Mouse (Mus musculus) lung, embryonic 15.5 days (tissue): ENCODE data around the gene Gm3159. TPM values are rescaled to one million over a fixed set of nuclear protein-coding genes. Genes with fewer than 3 reads are reported as not detected.
"Not testable (repeated sequence)": the region's sequence is repeated elsewhere in the genome, so short reads cannot be mapped to it uniquely, and the experiment has no call there.

Source experiments
- ATAC-seq: fragments of 200-750 bp; cut with Nextera tagmentation; 2 replicates; pipeline ENCODE4 v1.8.0; 2017; ENCODE audit warnings: moderate number of reproducible peaks, borderline replicate concordance; ENCODE audit not compliant: low FRiP score, low TSS enrichment; ENCODE audit errors: extremely low read depth
- H3K27ac ChIP-seq: fragments of 300-500 bp; sonication (generic); 2 replicates; pipeline ENCODE4 v1.5.1; 2015; ENCODE audit warnings: moderate library complexity, mild to moderate bottlenecking, inconsistent platforms
- H3K27me3 ChIP-seq: fragments of 300-500 bp; sonication (generic); 2 replicates; pipeline ENCODE4 v1.6.1; 2015; ENCODE audit warnings: inconsistent platforms
- H3K36me3 ChIP-seq: fragments of 300-500 bp; sonication (generic); 2 replicates; pipeline ENCODE4 v1.6.1; 2015; ENCODE audit warnings: inconsistent platforms
- H3K4me1 ChIP-seq: fragments of 300-500 bp; sonication (generic); 2 replicates; pipeline ENCODE4 v1.6.1; 2015; ENCODE audit warnings: inconsistent platforms
- H3K4me2 ChIP-seq: fragments of 300-500 bp; sonication (generic); 2 replicates; pipeline ENCODE4 v1.6.1; 2015; ENCODE audit warnings: inconsistent platforms, mild to moderate bottlenecking, moderate library complexity
- H3K4me3 ChIP-seq: fragments of 300-500 bp; sonication (generic); 2 replicates; pipeline ENCODE4 v1.5.1; 2015; ENCODE audit warnings: mild to moderate bottlenecking, inconsistent platforms
- H3K9ac ChIP-seq: fragments of 300-500 bp; sonication (generic); 2 replicates; pipeline ENCODE4 v1.6.1; 2015; ENCODE audit warnings: inconsistent platforms
- H3K9me3 ChIP-seq: fragments of 300-500 bp; sonication (generic); 2 replicates; pipeline ENCODE4 v1.6.1; 2016; ENCODE audit warnings: inconsistent platforms
- polyA plus RNA-seq: library from polyadenylated mRNA; unstranded; fragments of >200 nt; fragmentation: Nextera tagmentation; extraction: Ambion mirVana; gene quantifications from 2 replicates; pipeline ENCODE4 v1.2.1, GENCODE M21; 2015

Gm3159 gene
- polyA plus RNA-seq, 1 experiment from 2014 or later, result not detected

GRCm38 (mm10) chr14:4430692-4431091 is 33.4 kb downstream of the Gm3159 start, which contains the start of gene Gm3173:
TSS of gene Gm3173 (plus strand) at chr14:4430992.
- not testable (repeated sequence) for H3K9me3 ChIP-seq, H3K9ac ChIP-seq, ATAC-seq, H3K4me1 ChIP-seq, H3K4me2 ChIP-seq, H3K27me3 ChIP-seq, H3K36me3 ChIP-seq, H3K27ac ChIP-seq, H3K4me3 ChIP-seq

Other genes with a start within 250 kb of the Gm3159 start
- not detected in 2 replicates for gene Gm3127, start 232.5 kb upstream of the Gm3159 start, polyA plus RNA-seq
- gene Gm2974, start 214.9 kb upstream of the Gm3159 start, polyA plus RNA-seq, result 0.32 and 0.55 TPM in 2 replicates
- gene Gm3138, start 147.9 kb upstream of the Gm3159 start, polyA plus RNA-seq, result not detected in 2 replicates
- gene Gm3149, start 80.2 kb upstream of the Gm3159 start, polyA plus RNA-seq, result not detected in 2 replicates
- 0.31 and 0.37 TPM in 2 replicates for gene 2610042L04Rik, start 62.8 kb upstream of the Gm3159 start, polyA plus RNA-seq
- 0.53 and 0.61 TPM in 2 replicates for gene Gm3164, start 17.9 kb downstream of the Gm3159 start, polyA plus RNA-seq
- gene Gm3173, start 33.5 kb downstream of the Gm3159 start, polyA plus RNA-seq, result 0.37 TPM in 1 of 2 replicates, not detected in the other
- not detected in 2 replicates for gene Gm3182, start 84.2 kb downstream of the Gm3159 start, polyA plus RNA-seq
- gene Gm3047, start 157.9 kb downstream of the Gm3159 start, polyA plus RNA-seq, result not detected in 2 replicates
- gene Gm8159, start 234.8 kb downstream of the Gm3159 start, polyA plus RNA-seq, result not detected in 2 replicates